Mouse (Mus musculus) lung, postnatal 0 days (tissue): ENCODE results near the gene Lhfp.

ENCODE experiments used
- CTCF ChIP-seq: IDR thresholded peaks from 2 replicates; pipeline ENCODE4 v1.5.1; 2016; ENCODE audit warnings: antibody characterized with exemption, mild to moderate bottlenecking
- EP300 ChIP-seq: IDR thresholded peaks from 2 replicates; pipeline ENCODE4 v1.6.1; 2016; ENCODE audit warnings: antibody characterized with exemption, mild to moderate bottlenecking, control low read depth

DNA sequence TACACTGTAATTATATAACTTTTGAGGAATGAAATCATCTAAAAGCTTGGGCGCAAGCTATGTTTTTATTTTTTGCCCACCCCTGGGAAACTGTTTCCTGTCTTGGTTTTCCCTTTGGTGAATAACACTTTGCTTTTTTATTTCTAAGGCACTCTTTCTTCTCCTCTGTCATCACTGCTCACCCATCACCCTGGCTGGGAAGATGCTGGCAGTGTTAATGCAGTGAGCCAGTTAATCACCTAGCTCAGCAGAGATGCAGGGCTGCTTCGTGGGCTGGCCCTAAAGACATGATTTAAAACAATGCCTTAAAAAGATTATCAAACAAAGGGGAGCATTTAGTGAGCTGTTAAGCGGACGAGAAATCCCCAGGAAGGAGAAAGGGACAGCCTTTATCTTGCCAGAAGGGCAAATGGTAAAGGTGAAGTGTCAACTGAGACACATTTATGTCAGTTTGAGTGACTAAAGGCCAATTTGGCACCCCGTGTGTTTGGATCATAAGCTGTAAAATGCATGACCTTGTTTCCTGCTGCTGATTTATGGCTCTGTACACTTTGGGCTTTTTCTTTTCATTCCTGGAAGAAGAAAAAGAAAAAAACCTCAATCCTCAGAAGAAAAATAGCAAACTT, 60.9 kb downstream of the Lhfp start:
- TF ChIP-seq EP300 (no peak), CTCF (no peak)
